Mouse (Mus musculus): ENCODE measurements around the gene 9030612E09Rik.

DNA sequence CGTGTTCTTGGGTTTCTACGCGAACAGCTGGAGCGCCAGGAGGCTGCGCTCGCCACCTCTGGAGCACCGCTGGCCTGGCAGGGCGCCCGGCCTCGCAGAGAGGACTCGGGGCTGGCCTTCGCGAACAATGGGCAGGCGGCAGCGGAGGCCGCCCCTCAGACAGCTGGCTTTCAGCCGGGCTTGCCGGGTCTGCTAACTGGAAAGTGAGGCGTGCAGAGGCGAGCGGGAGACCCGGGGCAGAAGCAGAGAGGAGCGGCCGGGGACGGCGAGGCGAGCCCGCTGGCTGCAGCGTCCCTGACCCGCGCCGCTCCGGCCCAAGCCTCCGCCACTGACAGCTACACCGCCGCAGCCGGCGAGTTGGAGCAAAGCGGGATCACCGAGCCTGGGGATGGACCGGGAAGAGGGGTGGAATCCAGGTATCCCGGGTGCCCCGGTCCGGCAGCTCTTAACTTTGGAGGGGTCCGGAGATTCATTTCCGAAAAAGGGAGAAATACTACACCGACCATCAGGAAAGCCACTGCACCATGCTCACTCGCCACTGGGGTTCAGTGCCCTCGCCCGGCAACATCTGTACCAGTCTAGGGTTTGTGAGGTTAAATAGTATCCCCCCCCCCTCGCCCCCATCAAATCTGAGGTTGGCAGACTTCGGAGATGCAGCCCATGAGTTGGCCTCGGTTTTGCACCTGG is 1.2 kb upstream of the 9030612E09Rik start:
- no peak for TF ChIP-seq ZC3H11A (IDR thresholded peaks at IDR 0.05; ENCODE audit: borderline replicate concordance, low read depth, low read length)
- TF ChIP-seq ZNF384 (IDR thresholded peaks at IDR 0.05; ENCODE audit: low read depth, low read length): no peak
- no peak for TF ChIP-seq MAFK (IDR thresholded peaks at IDR 0.05; ENCODE audit: insufficient read depth, low read depth, low read length)
- TF ChIP-seq CHD2 (IDR thresholded peaks at IDR 0.05; ENCODE audit: low read depth, low read length): no peak

All from ES-E14 (cell line).